Mouse (Mus musculus) kidney, adult 2 months (tissue): Measurements from ENCODE around the gene Trak2.

Experiments used
- CTCF ChIP-seq: fragments of 200-500 bp; conservative IDR thresholded peaks from 2 replicates; pipeline ENCODE4 v1.5.1; 2011; ENCODE audit warnings: low read depth, mild to moderate bottlenecking, control low read depth, low read length, moderate library complexity, mixed read lengths; ENCODE audit not compliant: insufficient read depth, insufficient read length
- POLR2A ChIP-seq: fragments of 200-500 bp; IDR thresholded peaks from one replicate; pipeline ENCODE4 v1.6.1; 2011; ENCODE audit warnings: low read depth, low read length, control low read depth

- no peak for TF ChIP-seq POLR2A
- TF ChIP-seq CTCF: no peak
These were observed 83.2 kb downstream of the Trak2 start for GRCm38 (mm10) chr1:58889826-58890546.
